Mouse (Mus musculus): ENCODE measurements around the gene Zranb1. TPM values are rescaled to one million over a fixed set of nuclear protein-coding genes. Genes with fewer than 3 reads are reported as not detected.

Zranb1 gene
- polyA plus RNA-seq, 1 experiment from 2014 or later = 17.2 TPM

Other genes starting within 250 kb of the Zranb1 start
- gene Fam53b, start 117.3 kb upstream of the Zranb1 start, polyA plus RNA-seq (2016; fragmentation: Nextera tagmentation; extraction: Ambion mirVana) = 27.7 and 29.8 TPM in 2 replicates
- 78.1 and 80.3 TPM in 2 replicates for gene Eef1akmt2, start 78.5 kb upstream of the Zranb1 start, polyA plus RNA-seq (2016; fragmentation: Nextera tagmentation; extraction: Ambion mirVana)
- gene Abraxas2, start 71.9 kb upstream of the Zranb1 start, polyA plus RNA-seq (2016; fragmentation: Nextera tagmentation; extraction: Ambion mirVana) = 40.4 and 40.8 TPM in 2 replicates
- 112 and 123 TPM in 2 replicates for gene Fgfr2, start 192.2 kb downstream of the Zranb1 start, polyA plus RNA-seq (2016; fragmentation: Nextera tagmentation; extraction: Ambion mirVana)
- gene Ctbp2, start 193.2 kb downstream of the Zranb1 start, polyA plus RNA-seq (2016; fragmentation: Nextera tagmentation; extraction: Ambion mirVana) = 105 and 110 TPM in 2 replicates

Measured in limb, embryonic 12.5 days (tissue).